Mouse (Mus musculus) midbrain, embryonic 14.5 days (tissue): ENCODE data around the gene Cfd. TPM values are rescaled to one million over a fixed set of nuclear protein-coding genes. Genes with fewer than 3 reads are reported as not detected.
"Not testable (repeated sequence)": the region's sequence is repeated elsewhere in the genome, so short reads cannot be mapped to it uniquely, and the experiment has no call there.

ENCODE experiments used
- ATAC-seq: fragments of 200-750 bp; cut with Nextera tagmentation; 2 replicates; pipeline ENCODE4 v1.8.0; 2017; ENCODE audit warnings: moderate number of reproducible peaks, moderate library complexity; ENCODE audit not compliant: low FRiP score, low TSS enrichment
- DNase-seq: peaks from one replicate; pipeline ENCODE4 v3.0.0-alpha.2; 2015
- H3K27ac ChIP-seq: fragments of 300-500 bp; sonication (generic); replicated peaks from 2 replicates; pipeline ENCODE4 v1.5.1; 2014; ENCODE audit warnings: mild to moderate bottlenecking, low read depth, low read length, moderate library complexity
- H3K27me3 ChIP-seq: fragments of 300-500 bp; sonication (generic); 2 replicates; pipeline ENCODE4 v1.6.1; 2014; ENCODE audit warnings: low read length, control low read depth, mixed read lengths; ENCODE audit not compliant: control insufficient read depth, insufficient read depth
- H3K36me3 ChIP-seq: fragments of 300-500 bp; sonication (generic); 2 replicates; pipeline ENCODE4 v1.6.1; 2014; ENCODE audit warnings: low read length, control low read depth; ENCODE audit not compliant: control insufficient read depth, insufficient read depth
- H3K4me1 ChIP-seq: fragments of 300-500 bp; sonication (generic); 2 replicates; pipeline ENCODE4 v1.6.1; 2014; ENCODE audit warnings: mild to moderate bottlenecking, antibody characterized with exemption, low read length, control low read depth; ENCODE audit not compliant: control insufficient read depth, insufficient read depth
- H3K4me2 ChIP-seq: fragments of 300-500 bp; sonication (generic); 2 replicates; pipeline ENCODE4 v1.6.1; 2014; ENCODE audit warnings: mild to moderate bottlenecking, low read length, moderate library complexity
- H3K4me3 ChIP-seq: fragments of 300-500 bp; sonication (generic); replicated peaks from 2 replicates; pipeline ENCODE4 v1.5.1; 2014; ENCODE audit warnings: low read depth, low read length
- H3K9ac ChIP-seq: fragments of 300-500 bp; sonication (generic); replicated peaks from 2 replicates; pipeline ENCODE4 v1.6.1; 2014; ENCODE audit warnings: mild to moderate bottlenecking, low read length, moderate library complexity
- H3K9me3 ChIP-seq: fragments of 300-500 bp; sonication (generic); 2 replicates; pipeline ENCODE4 v1.6.1; 2016; ENCODE audit warnings: low read length, control low read depth, mixed read lengths; ENCODE audit not compliant: control insufficient read depth
- WGBS: fragments of 180-500 bp; shearing (Covaris S2); extraction: QIAGEN DNeasy Blood & Tissue Kit; methylation state at CpG from one replicate; pipeline ENCODE4 v1.1.7; 2014; 5-methylcytosine and 5-hydroxymethylcytosine counted together
- polyA plus RNA-seq: library from polyadenylated mRNA; unstranded; fragments of >200 nt; fragmentation: Nextera tagmentation; extraction: Ambion mirVana; gene quantifications from 2 replicates; pipeline ENCODE4 v1.2.1, GENCODE M21; 2014

Gene Cfd
- polyA plus RNA-seq, 1 experiment from 2014 or later, result not detected

DNA sequence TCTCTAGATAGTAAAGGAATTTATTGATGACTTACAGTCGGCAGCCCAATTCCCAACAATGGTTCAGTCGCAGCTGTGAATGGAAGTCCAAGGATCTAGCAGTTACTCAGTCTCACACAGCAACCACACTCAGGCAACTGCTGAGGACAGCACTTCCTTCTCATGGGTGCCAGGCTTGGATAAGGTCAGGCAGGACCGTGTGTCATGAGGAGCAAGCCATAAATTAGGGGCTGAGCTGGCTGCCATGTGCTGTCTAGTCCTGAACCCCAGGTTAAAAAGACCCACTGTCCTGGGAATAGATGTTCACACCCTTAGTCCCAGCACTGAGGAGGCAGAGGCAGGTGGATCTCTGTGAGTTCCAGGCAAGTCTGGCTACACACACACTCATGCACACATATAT lies 5.7 kb upstream of the Cfd start:
- not testable (repeated sequence) for ATAC-seq

DNA sequence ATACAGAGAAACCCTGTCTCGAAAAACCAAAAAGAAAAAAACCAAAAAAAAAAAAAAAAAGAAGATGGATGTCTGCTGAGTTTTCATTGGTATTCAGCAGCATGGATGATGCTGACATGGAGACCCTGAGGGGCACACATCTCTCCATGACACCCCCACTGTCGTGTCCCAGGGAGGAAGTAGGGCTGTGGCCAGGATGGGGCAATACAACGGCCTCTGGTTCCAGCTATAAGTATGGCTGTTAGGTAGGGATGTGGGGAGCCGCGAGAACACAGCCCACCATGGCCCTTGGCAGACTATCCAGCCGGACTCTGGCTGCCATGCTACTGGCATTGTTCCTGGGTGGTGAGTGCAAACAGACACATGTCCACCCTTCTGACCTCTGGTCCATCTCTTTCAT lies 4.6 kb upstream of the Cfd start, which contains the start of gene Elane:
TSS of gene Elane (plus strand) at position 194 of the 400 bp plus-strand sequence.
- no peaks in the 10 kb centered on the region for H3K4me1 ChIP-seq
- no peak within 1 kb of the TSS for H3K4me2 ChIP-seq
- 89% methylated on average over 6 of the region's 6 CpGs for WGBS
- no peak for DNase-seq
- no peak within 1 kb of the TSS for H3K27ac ChIP-seq
- H3K9ac ChIP-seq, result no peak within 1 kb of the TSS
- H3K4me3 ChIP-seq, result no peak within 1 kb of the TSS
- no peaks in the 10 kb centered on the region for H3K9me3 ChIP-seq
- H3K27me3 ChIP-seq, result no peaks in the 10 kb centered on the region; the same call in 1 of the 2 replicates
- no peaks in the 10 kb centered on the region for H3K36me3 ChIP-seq
- ATAC-seq, result no peak

More for the DNA sequence above, 5.7 kb upstream of the Cfd start:
- WGBS, result 64% methylated on average over 2 of the region's 3 CpGs
- H3K4me3 ChIP-seq, H3K9me3 ChIP-seq, DNase-seq, H3K27me3 ChIP-seq, H3K27ac ChIP-seq, H3K4me2 ChIP-seq, H3K4me1 ChIP-seq, H3K9ac ChIP-seq, H3K36me3 ChIP-seq: not testable (repeated sequence)

DNA sequence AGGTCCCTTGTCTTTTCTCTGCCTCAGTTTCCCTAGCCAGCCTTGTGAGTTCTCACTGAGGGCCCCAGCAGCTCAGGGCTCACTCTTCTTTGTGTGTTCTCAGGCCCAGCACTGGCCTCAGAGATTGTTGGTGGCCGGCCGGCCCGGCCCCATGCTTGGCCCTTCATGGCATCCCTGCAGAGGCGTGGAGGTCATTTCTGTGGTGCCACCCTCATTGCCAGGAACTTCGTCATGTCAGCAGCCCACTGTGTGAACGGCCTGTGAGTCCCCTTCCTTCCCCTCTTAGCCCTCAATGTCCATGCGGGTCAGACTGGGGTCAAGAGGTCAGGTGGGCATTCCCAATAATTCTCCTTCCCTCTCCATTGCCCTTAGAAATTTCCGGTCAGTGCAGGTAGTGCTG lies 4.0 kb upstream of the Cfd start:
- Histone ChIP-seq H3K4me3 (no peak overlapping the region), H3K9ac (no peak overlapping the region), H3K36me3 (no peaks in the 10 kb centered on the region), H3K4me1 (no peaks in the 10 kb centered on the region), H3K27me3 (no peaks in the 10 kb centered on the region; the same call in 1 of the 2 replicates), H3K27ac (no peak overlapping the region), H3K9me3 (no peaks in the 10 kb centered on the region), H3K4me2 (no peak overlapping the region)
- no peak for DNase-seq
- 83% methylated on average over 8 of the region's 8 CpGs for WGBS
- no peak for ATAC-seq

GRCm38 (mm10) chr10:79889386-79889785 lies 1.3 kb upstream of the Cfd start:
- H3K4me1 ChIP-seq, result no peaks in the 10 kb centered on the region
- DNase-seq, result no peak
- no peaks in the 10 kb centered on the region for H3K27me3 ChIP-seq
- ATAC-seq, result no peak
- no peak overlapping the region for H3K27ac ChIP-seq
- H3K9me3 ChIP-seq, result no peaks in the 10 kb centered on the region
- peaks cover 4% of the 10 kb centered on the region; the same call in 1 of the 2 replicates for H3K36me3 ChIP-seq
- no peak overlapping the region for H3K4me2 ChIP-seq
- no peak overlapping the region for H3K4me3 ChIP-seq
- no peak overlapping the region for H3K9ac ChIP-seq
- 88% methylated on average over 2 of the region's 2 CpGs for WGBS

- H3K4me3 ChIP-seq, H3K27me3 ChIP-seq: not testable (repeated sequence)
- 43% methylated on average over 22 of the region's 22 CpGs for WGBS
Observed at GRCm38 (mm10) chr10:79892451-79893118, 1.9 kb downstream of the Cfd start.

GRCm38 (mm10) chr10:79896306-79896705 lies 5.7 kb downstream of the Cfd start:
- peaks cover 50% of the 10 kb centered on the region for H3K36me3 ChIP-seq
- no peak overlapping the region for H3K9ac ChIP-seq
- H3K27me3 ChIP-seq, result no peaks in the 10 kb centered on the region
- H3K4me2 ChIP-seq, result no peak overlapping the region
- no peak for DNase-seq
- 93% methylated on average over 16 of the region's 16 CpGs for WGBS
- H3K4me3 ChIP-seq, result no peak overlapping the region
- H3K27ac ChIP-seq, result no peak overlapping the region
- ATAC-seq, result no peak
- no peaks in the 10 kb centered on the region for H3K9me3 ChIP-seq
- H3K4me1 ChIP-seq, result 0 out of 2 replicates have a peak, but pooled peaks cover 7% of the 10 kb centered on the region

More at GRCm38 (mm10) chr10:79892451-79893118, 1.9 kb downstream of the Cfd start:
- H3K36me3 ChIP-seq, result peaks cover 32% of the 10 kb centered on the region
- H3K4me2 ChIP-seq, H3K9me3 ChIP-seq, H3K27ac ChIP-seq, H3K9ac ChIP-seq, H3K4me1 ChIP-seq: not testable (repeated sequence)
- DNase-seq (peak; percentile 89), ATAC-seq (0 out of 2 replicates have a peak, but pooled peaks have one; percentile 38)

- Histone ChIP-seq H3K4me3 (no peak overlapping the region), H3K27ac (no peak overlapping the region), H3K9ac (no peak overlapping the region), H3K36me3 (peaks cover 50% of the 10 kb centered on the region), H3K9me3 (no peaks in the 10 kb centered on the region), H3K4me2 (no peak overlapping the region), H3K27me3 (no peaks in the 10 kb centered on the region), H3K4me1 (0 out of 2 replicates have a peak, but pooled peaks cover 9% of the 10 kb centered on the region)
- WGBS, result 87% methylated on average over 13 of the region's 13 CpGs
- no peak for DNase-seq
- ATAC-seq, result no peak
Observed at GRCm38 (mm10) chr10:79896814-79897213, 6.2 kb downstream of the Cfd start.

GRCm38 (mm10) chr10:79897316-79898245 lies 6.9 kb downstream of the Cfd start:
- WGBS, result 52% methylated on average over 20 of the region's 20 CpGs
- Histone ChIP-seq H3K4me3 (no peak overlapping the region), H3K27me3 (no peaks in the 10 kb centered on the region), H3K9me3 (no peaks in the 10 kb centered on the region), H3K4me1 (0 out of 2 replicates have a peak, but pooled peaks cover 9% of the 10 kb centered on the region), H3K36me3 (peaks cover 56% of the 10 kb centered on the region), H3K27ac (no peak overlapping the region), H3K4me2 (no peak overlapping the region), H3K9ac (no peak overlapping the region)
- ATAC-seq (no peak), DNase-seq (no peak)
